Mouse (Mus musculus): Measurements from ENCODE around the gene Gsk3b.

Gsk3b gene

DNA sequence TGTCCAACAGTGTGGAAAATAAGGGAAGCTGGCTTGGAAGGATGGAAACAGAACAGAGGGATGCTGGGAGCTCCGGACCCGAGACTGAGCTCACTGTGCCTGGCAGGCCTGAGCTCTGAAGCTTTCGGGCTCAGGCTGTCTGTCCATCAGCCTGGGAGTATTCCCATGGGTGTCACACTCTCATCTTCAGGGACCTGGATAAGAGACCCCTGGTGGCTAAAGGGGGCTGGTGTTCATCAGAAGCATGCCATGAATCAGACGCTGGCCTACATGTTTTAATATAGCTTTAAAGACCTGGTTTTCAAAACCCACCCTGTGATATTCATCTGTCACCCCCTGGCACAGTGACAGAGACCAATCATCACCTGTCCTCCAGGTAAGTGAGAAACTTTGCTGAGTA is 166.3 kb downstream of the Gsk3b start:
- TF ChIP-seq CTCF (conservative IDR thresholded peaks at IDR 0.05; ENCODE audit: low read length) (peak; percentile 28; the same call in 1 of the 2 replicates), NANOG (IDR thresholded peaks at IDR 0.05; ENCODE audit: borderline replicate concordance, low read length) (no peak)
- H3K4me3 ChIP-seq (replicated peaks; ENCODE audit: low read length), result no peak overlapping the region
- no peaks in the 10 kb centered on the region for H3K36me3 ChIP-seq (ENCODE audit: insufficient read depth, low read length)
- H3K9me3 ChIP-seq (ENCODE audit: low read length), result no peaks in the 10 kb centered on the region
- H3K4me1 ChIP-seq (replicated peaks; ENCODE audit: low read depth, low read length), result peaks cover 14% of the 10 kb centered on the region; the same call in 1 of the 2 replicates
- H3K27me3 ChIP-seq (ENCODE audit: insufficient read depth, low read length), result peaks cover 67% of the 10 kb centered on the region

DNA sequence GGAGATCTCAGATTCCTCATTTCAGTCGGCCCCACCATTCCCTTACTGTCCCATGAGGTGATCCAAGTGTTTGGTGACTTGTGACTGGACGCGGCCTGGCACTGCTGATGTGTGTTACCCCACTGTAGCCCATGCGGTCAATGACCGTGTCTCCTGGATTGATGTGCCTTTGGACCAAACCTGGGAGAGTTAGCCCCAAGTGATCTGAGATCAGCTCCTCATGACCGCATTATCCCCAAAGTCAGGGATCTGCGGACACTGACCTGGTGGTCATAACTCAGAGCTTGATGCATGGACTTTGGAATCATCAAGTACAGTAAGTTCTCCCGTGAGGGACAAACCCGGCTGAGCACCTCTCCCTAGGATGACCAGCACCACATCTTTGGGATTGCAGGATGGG is 167.1 kb downstream of the Gsk3b start:
- H3K4me1 ChIP-seq (replicated peaks; ENCODE audit: low read depth, low read length), result peaks cover 14% of the 10 kb centered on the region; the same call in 1 of the 2 replicates
- no peaks in the 10 kb centered on the region for H3K36me3 ChIP-seq (ENCODE audit: insufficient read depth, low read length)
- H3K27me3 ChIP-seq (ENCODE audit: insufficient read depth, low read length), result peaks cover 66% of the 10 kb centered on the region
- H3K9me3 ChIP-seq (ENCODE audit: low read length), result no peaks in the 10 kb centered on the region
- no peak overlapping the region for H3K4me3 ChIP-seq (replicated peaks; ENCODE audit: low read length)
- TF ChIP-seq NANOG (IDR thresholded peaks at IDR 0.05; ENCODE audit: borderline replicate concordance, low read length) (no peak), CTCF (conservative IDR thresholded peaks at IDR 0.05; ENCODE audit: low read length) (no peak), POU5F1 (IDR thresholded peaks at IDR 0.05; ENCODE audit: borderline replicate concordance, low read length) (no peak)

DNA sequence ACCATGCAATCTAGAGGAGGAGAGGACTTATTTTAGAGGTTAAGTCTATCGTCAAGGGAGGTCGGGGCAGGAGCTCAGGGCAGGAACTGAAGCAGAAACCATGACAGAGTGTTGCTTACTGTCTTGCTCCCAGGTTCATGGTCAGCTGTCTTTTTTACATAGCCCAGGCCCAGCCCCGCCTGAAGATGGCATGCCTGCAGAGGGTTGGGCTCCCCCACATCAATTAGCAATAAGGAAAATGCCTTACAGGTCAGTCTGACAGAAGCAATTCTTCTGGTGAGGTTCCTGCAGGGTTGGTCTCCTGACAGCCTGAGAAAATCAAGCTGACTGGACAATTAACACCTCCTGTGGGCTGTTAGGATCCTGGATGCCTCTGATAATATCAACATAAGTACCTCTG is 182.8 kb downstream of the Gsk3b start:
- H3K27me3 ChIP-seq (ENCODE audit: insufficient read depth, low read length), result no peaks in the 10 kb centered on the region
- TF ChIP-seq CTCF (conservative IDR thresholded peaks at IDR 0.05; ENCODE audit: low read length), result no peak
- 0 out of 2 replicates have a peak, but pooled peaks cover 4% of the 10 kb centered on the region for H3K9me3 ChIP-seq (ENCODE audit: low read length)
- H3K36me3 ChIP-seq (ENCODE audit: insufficient read depth, low read length), result no peaks in the 10 kb centered on the region
- peaks cover 27% of the 10 kb centered on the region for H3K4me1 ChIP-seq (replicated peaks; ENCODE audit: low read depth, low read length)
- no peak overlapping the region for H3K4me3 ChIP-seq (replicated peaks; ENCODE audit: low read length)

DNA sequence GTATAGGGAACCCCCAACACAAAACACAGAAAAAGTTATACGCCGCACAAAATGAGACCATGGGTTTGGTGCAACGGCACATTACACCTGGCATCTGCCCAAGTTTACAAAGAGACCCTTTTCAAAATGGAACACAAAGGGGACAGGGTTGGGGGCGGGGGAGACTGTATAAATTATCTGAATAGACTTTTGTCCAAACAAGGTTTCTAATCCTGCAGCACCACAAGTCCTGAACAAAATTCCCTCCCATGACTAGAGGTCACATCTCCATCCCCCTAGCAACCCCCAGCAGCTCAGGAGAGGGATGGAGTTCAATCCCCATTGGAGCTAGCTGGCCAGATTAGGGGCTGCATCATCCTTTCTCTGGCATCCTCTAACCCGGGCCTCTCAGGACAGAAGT is 183.7 kb downstream of the Gsk3b start:
- H3K27me3 ChIP-seq (ENCODE audit: insufficient read depth, low read length), result no peaks in the 10 kb centered on the region
- TF ChIP-seq NANOG (IDR thresholded peaks at IDR 0.05; ENCODE audit: borderline replicate concordance, low read length), result no peak
- no peak for TF ChIP-seq POU5F1 (IDR thresholded peaks at IDR 0.05; ENCODE audit: borderline replicate concordance, low read length)
- no peak for TF ChIP-seq CTCF (conservative IDR thresholded peaks at IDR 0.05; ENCODE audit: low read length)
- no peaks in the 10 kb centered on the region for H3K36me3 ChIP-seq (ENCODE audit: insufficient read depth, low read length)
- peaks cover 27% of the 10 kb centered on the region for H3K4me1 ChIP-seq (replicated peaks; ENCODE audit: low read depth, low read length)
- H3K4me3 ChIP-seq (replicated peaks; ENCODE audit: low read length), result no peak overlapping the region
- H3K9me3 ChIP-seq (ENCODE audit: low read length), result peaks cover 12% of the 10 kb centered on the region

DNA sequence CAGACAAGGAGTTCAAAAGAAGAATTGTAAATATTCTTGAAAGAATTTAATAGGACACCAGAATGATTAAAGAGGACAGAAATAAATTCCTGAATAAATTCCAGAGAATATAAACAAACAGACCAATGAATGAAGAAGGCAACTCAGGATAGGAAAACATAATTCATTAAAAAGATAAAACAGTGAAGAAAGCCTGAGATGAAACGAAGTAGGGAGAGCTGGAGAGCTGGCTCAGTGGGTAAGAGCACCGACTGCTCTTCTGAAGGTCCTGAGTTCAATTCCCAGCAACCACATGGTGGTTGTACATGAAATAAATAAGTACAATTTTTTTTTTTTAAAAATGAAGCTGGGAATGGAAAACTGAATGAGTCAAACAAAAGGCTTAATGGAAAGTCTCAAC is 185.9 kb downstream of the Gsk3b start:
- no peaks in the 10 kb centered on the region for H3K36me3 ChIP-seq (ENCODE audit: insufficient read depth, low read length)
- H3K9me3 ChIP-seq (ENCODE audit: low read length), result peaks cover 13% of the 10 kb centered on the region
- H3K4me1 ChIP-seq (replicated peaks; ENCODE audit: low read depth, low read length), result peaks cover 27% of the 10 kb centered on the region
- TF ChIP-seq CTCF (conservative IDR thresholded peaks at IDR 0.05; ENCODE audit: low read length), result no peak
- no peak for TF ChIP-seq POU5F1 (IDR thresholded peaks at IDR 0.05; ENCODE audit: borderline replicate concordance, low read length)
- no peak for TF ChIP-seq NANOG (IDR thresholded peaks at IDR 0.05; ENCODE audit: borderline replicate concordance, low read length)
- no peaks in the 10 kb centered on the region for H3K27me3 ChIP-seq (ENCODE audit: insufficient read depth, low read length)
- no peak overlapping the region for H3K4me3 ChIP-seq (replicated peaks; ENCODE audit: low read length)

DNA sequence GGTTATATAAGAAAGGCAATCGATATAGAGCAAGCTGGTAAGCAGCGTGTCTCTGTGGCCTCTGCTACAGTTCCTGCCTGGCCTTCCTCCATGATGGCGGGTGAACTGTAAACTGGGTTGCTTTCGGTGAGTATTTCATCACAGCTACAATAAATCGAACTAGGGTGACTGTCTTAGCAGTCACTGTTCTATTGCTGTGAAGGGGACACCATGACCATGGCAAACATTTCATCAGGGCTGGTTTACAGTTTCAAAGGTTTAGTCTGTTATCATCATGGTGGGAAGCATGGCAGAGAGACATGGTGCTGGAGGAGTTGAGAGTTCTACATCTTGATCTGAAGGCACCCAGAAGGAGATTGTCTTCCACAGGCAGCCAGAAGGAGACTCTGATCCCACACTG is 191.0 kb downstream of the Gsk3b start:
- Histone ChIP-seq H3K4me1 (replicated peaks; ENCODE audit: low read depth, low read length) (no peaks in the 10 kb centered on the region), H3K9me3 (ENCODE audit: low read length) (peaks cover 13% of the 10 kb centered on the region), H3K4me3 (replicated peaks; ENCODE audit: low read length) (no peak overlapping the region), H3K27me3 (ENCODE audit: insufficient read depth, low read length) (peaks cover 6% of the 10 kb centered on the region; the same call in 1 of the 2 replicates), H3K36me3 (ENCODE audit: insufficient read depth, low read length) (no peaks in the 10 kb centered on the region)
- no peak for TF ChIP-seq POU5F1 (IDR thresholded peaks at IDR 0.05; ENCODE audit: borderline replicate concordance, low read length)
- no peak for TF ChIP-seq CTCF (conservative IDR thresholded peaks at IDR 0.05; ENCODE audit: low read length)
- no peak for TF ChIP-seq NANOG (IDR thresholded peaks at IDR 0.05; ENCODE audit: borderline replicate concordance, low read length)

DNA sequence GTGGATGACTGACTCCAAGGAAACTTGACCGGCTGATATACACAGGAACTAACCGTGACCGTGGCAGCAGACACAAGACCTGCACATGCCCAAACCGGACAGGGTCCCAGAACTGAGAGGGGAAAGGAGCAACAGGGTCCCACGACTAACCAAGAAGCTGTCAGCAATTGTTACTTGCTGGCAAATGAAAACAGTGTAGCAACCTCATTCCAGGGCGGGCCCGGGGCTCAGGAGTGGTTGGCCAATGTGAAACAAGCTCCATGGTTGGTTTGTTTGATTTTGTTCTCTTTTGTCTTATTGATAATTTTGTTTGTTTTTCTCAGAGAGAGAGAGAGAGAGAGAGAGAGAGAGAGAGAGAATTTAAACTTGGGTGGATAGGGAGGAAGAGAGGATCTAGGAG is 192.2 kb downstream of the Gsk3b start:
- H3K27me3 ChIP-seq (ENCODE audit: insufficient read depth, low read length), result peaks cover 6% of the 10 kb centered on the region; the same call in 1 of the 2 replicates
- no peaks in the 10 kb centered on the region for H3K36me3 ChIP-seq (ENCODE audit: insufficient read depth, low read length)
- H3K4me1 ChIP-seq (replicated peaks; ENCODE audit: low read depth, low read length), result no peaks in the 10 kb centered on the region
- H3K9me3 ChIP-seq (ENCODE audit: low read length), result peaks cover 9% of the 10 kb centered on the region
- no peak overlapping the region for H3K4me3 ChIP-seq (replicated peaks; ENCODE audit: low read length)
- TF ChIP-seq CTCF (conservative IDR thresholded peaks at IDR 0.05; ENCODE audit: low read length) (no peak), NANOG (IDR thresholded peaks at IDR 0.05; ENCODE audit: borderline replicate concordance, low read length) (no peak), POU5F1 (IDR thresholded peaks at IDR 0.05; ENCODE audit: borderline replicate concordance, low read length) (no peak)

DNA sequence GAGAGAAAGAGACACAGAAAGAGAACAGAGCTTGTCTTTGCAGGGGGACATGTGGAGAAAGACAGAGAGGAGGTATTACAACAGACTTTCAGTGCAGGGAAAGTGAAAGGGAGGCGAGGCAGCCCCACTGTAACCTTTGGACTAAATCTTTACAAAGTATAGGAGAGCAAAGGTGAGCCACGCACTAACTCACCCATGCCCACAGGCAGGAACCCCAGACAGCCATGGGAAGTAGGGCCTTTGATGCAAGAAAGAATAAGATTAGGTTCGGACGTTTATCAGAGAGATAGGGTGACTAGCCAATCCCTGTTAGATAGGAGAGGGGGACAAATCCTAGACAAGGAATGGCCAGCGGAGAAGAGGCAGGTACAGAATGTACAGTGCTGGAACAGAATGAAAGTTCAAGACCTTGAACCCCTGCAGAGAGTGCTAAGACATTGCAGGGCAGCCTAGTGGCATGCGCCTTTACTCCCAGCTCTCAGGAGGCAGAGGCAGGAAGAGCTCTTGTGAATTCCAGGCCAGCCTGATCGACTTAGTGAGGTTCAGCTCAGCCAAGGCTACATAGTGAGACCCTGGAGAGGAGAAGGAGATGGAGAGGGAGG is 193.9 kb downstream of the Gsk3b start:
- no peaks in the 10 kb centered on the region for H3K9me3 ChIP-seq (ENCODE audit: low read length)
- no peaks in the 10 kb centered on the region for H3K4me1 ChIP-seq (replicated peaks; ENCODE audit: low read depth, low read length)
- H3K4me3 ChIP-seq (replicated peaks; ENCODE audit: low read length), result no peak overlapping the region
- TF ChIP-seq NANOG (IDR thresholded peaks at IDR 0.05; ENCODE audit: borderline replicate concordance, low read length), result no peak
- no peak for TF ChIP-seq CTCF (conservative IDR thresholded peaks at IDR 0.05; ENCODE audit: low read length)
- peaks cover 6% of the 10 kb centered on the region; the same call in 1 of the 2 replicates for H3K27me3 ChIP-seq (ENCODE audit: insufficient read depth, low read length)
- H3K36me3 ChIP-seq (ENCODE audit: insufficient read depth, low read length), result no peaks in the 10 kb centered on the region

DNA sequence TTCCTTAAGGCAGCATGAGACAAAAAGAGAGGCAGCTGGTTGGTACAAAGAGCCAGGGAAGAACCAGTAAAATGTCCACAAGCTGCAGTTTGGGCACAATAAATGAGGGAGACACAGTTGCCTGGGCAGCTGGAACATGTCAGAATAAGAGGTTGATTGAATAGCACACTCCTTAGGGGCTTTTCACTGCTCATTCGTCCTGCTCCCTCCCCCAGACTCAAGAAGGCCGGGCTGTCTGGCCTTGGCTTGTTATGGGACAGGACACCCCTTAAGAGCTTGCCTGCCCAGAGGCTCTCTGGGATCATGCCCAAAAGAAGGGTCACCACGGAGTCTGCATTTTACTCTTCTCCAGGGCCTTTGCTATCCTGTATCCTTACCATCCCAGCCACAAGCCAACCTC is 194.5 kb downstream of the Gsk3b start:
- H3K4me3 ChIP-seq (replicated peaks; ENCODE audit: low read length), result no peak overlapping the region
- no peaks in the 10 kb centered on the region for H3K36me3 ChIP-seq (ENCODE audit: insufficient read depth, low read length)
- H3K4me1 ChIP-seq (replicated peaks; ENCODE audit: low read depth, low read length), result no peaks in the 10 kb centered on the region
- no peak for TF ChIP-seq NANOG (IDR thresholded peaks at IDR 0.05; ENCODE audit: borderline replicate concordance, low read length)
- no peak for TF ChIP-seq POU5F1 (IDR thresholded peaks at IDR 0.05; ENCODE audit: borderline replicate concordance, low read length)
- no peak for TF ChIP-seq CTCF (conservative IDR thresholded peaks at IDR 0.05; ENCODE audit: low read length)
- H3K9me3 ChIP-seq (ENCODE audit: low read length), result no peaks in the 10 kb centered on the region
- H3K27me3 ChIP-seq (ENCODE audit: insufficient read depth, low read length), result peaks cover 9% of the 10 kb centered on the region; the same call in 1 of the 2 replicates
